Mouse (Mus musculus) kidney, adult 8-10 months (tissue): ENCODE data around the gene Traf7.

Experiments
- DNase-seq, 2 experiments: peaks; one replicate each; pipeline ENCODE4 v3.0.0; 2022

Gene Traf7

GRCm38 (mm10) chr17:24476022-24476776 is 51.5 kb downstream of the Traf7 start:
- no peak for DNase-seq

- no peak for DNase-seq
These were observed 52.2 kb downstream of the Traf7 start for GRCm38 (mm10) chr17:24475586-24475985.

GRCm38 (mm10) chr17:24474557-24474956 is 53.2 kb downstream of the Traf7 start:
- DNase-seq: no peak

- DNase-seq: no peak
These were observed 54.0 kb downstream of the Traf7 start, which contains the start of gene Bricd5 for GRCm38 (mm10) chr17:24473612-24474275. Gene Bricd5, plus strand, starts transcription at chr17:24473884.

- peak; percentile 89 to 94 for DNase-seq
These were observed 55.2 kb downstream of the Traf7 start for GRCm38 (mm10) chr17:24472512-24472911.

- no peak for DNase-seq
These were observed 56.8 kb downstream of the Traf7 start for GRCm38 (mm10) chr17:24470701-24471527.

GRCm38 (mm10) chr17:24469910-24470602 is 57.7 kb downstream of the Traf7 start, which contains the start of the genes E4f1 and Pgp:
Gene E4f1, minus strand, starts transcription at chr17:24470313.
Gene Pgp, plus strand, starts transcription at chr17:24470392.
- peak; percentile 98 for DNase-seq

GRCm38 (mm10) chr17:24469336-24469909 is 58.3 kb downstream of the Traf7 start:
- no peak for DNase-seq

- no peak for DNase-seq
These were observed 59.0 kb downstream of the Traf7 start for GRCm38 (mm10) chr17:24468636-24469246.

- DNase-seq: peak; percentile 43 to 49
These were observed 64.2 kb downstream of the Traf7 start for GRCm38 (mm10) chr17:24463374-24464133.

- no peak for DNase-seq
These were observed 64.8 kb downstream of the Traf7 start for GRCm38 (mm10) chr17:24462932-24463331.

GRCm38 (mm10) chr17:24461580-24461979 is 66.2 kb downstream of the Traf7 start:
- peak in 1 of 2 experiments; percentile 51 for DNase-seq
